Mouse (Mus musculus) T-helper 1 cell (primary cell): Measurements from ENCODE around the gene Scyl2.

Experiments used
- in situ Hi-C: fragments of 300-600 bp; cut with MboI, MseI; formaldehyde crosslinking; loops from one replicate; pipeline ENCODE4 v1.15.1; 2025; ENCODE audit warnings: high pct_unique_total_duplicates

The Scyl2 gene

GRCm38 (mm10) chr10:89680517-89680916 lies 5.6 kb downstream of the Scyl2 start:
- in situ Hi-C loops: no loop called here

GRCm38 (mm10) chr10:89679448-89679847 lies 6.6 kb downstream of the Scyl2 start:
- in situ Hi-C loops: no loop called here

- in situ Hi-C loops: no loop called here
Measured at GRCm38 (mm10) chr10:89678054-89678453, 8.0 kb downstream of the Scyl2 start.

GRCm38 (mm10) chr10:89676609-89677008 lies 9.5 kb downstream of the Scyl2 start:
- in situ Hi-C loops: no loop called here

- in situ Hi-C loops: loop anchor here (25.0 kb wide), 1 partner anchor 883 kb away; no protein-coding TSS in a partner anchor
Measured at GRCm38 (mm10) chr10:89670371-89670770, 15.7 kb downstream of the Scyl2 start.

GRCm38 (mm10) chr10:89667571-89667970 lies 18.5 kb downstream of the Scyl2 start:
- in situ Hi-C loops: loop anchor here (25.0 kb wide), 1 partner anchor 880 kb away; no protein-coding TSS in a partner anchor

- in situ Hi-C loops: loop anchor here (25.0 kb wide), 1 partner anchor 878 kb away; no protein-coding TSS in a partner anchor
Measured at GRCm38 (mm10) chr10:89665679-89666078, 20.4 kb downstream of the Scyl2 start.

- in situ Hi-C loops: loop anchor here (25.0 kb wide), 1 partner anchor 878 kb away; no protein-coding TSS in a partner anchor
Measured at GRCm38 (mm10) chr10:89664977-89665645, 21.0 kb downstream of the Scyl2 start.

GRCm38 (mm10) chr10:89656366-89656765 lies 29.7 kb downstream of the Scyl2 start:
- in situ Hi-C loops: loop anchor here (25.0 kb wide), 1 partner anchor 869 kb away; no protein-coding TSS in a partner anchor

- in situ Hi-C loops: loop anchor here (25.0 kb wide), 1 partner anchor 866 kb away; no protein-coding TSS in a partner anchor
Measured at GRCm38 (mm10) chr10:89652912-89653311, 33.2 kb downstream of the Scyl2 start.

- in situ Hi-C loops: loop anchor here (25.0 kb wide), 1 partner anchor 864 kb away; no protein-coding TSS in a partner anchor
Measured at GRCm38 (mm10) chr10:89651691-89652090, 34.4 kb downstream of the Scyl2 start.

GRCm38 (mm10) chr10:89646918-89647317 lies 39.2 kb downstream of the Scyl2 start:
- in situ Hi-C loops: no loop called here

GRCm38 (mm10) chr10:89637001-89637400 lies 49.1 kb downstream of the Scyl2 start:
- in situ Hi-C loops: no loop called here

GRCm38 (mm10) chr10:89635018-89635417 lies 51.1 kb downstream of the Scyl2 start:
- in situ Hi-C loops: no loop called here

- in situ Hi-C loops: no loop called here
Measured at GRCm38 (mm10) chr10:89633736-89634426, 52.2 kb downstream of the Scyl2 start.

- in situ Hi-C loops: no loop called here
Measured at GRCm38 (mm10) chr10:89633121-89633520, 53.0 kb downstream of the Scyl2 start.

GRCm38 (mm10) chr10:89631831-89632230 lies 54.3 kb downstream of the Scyl2 start:
- in situ Hi-C loops: no loop called here

GRCm38 (mm10) chr10:89630564-89630963 lies 55.5 kb downstream of the Scyl2 start:
- in situ Hi-C loops: no loop called here

GRCm38 (mm10) chr10:89630052-89630451 lies 56.0 kb downstream of the Scyl2 start:
- in situ Hi-C loops: no loop called here

- in situ Hi-C loops: loop anchor here (5.0 kb wide), 1 partner anchor 164 kb away; no protein-coding TSS in a partner anchor
Measured at GRCm38 (mm10) chr10:89626714-89627113, 59.4 kb downstream of the Scyl2 start.

GRCm38 (mm10) chr10:89624196-89624595 lies 61.9 kb downstream of the Scyl2 start:
- in situ Hi-C loops: no loop called here

- in situ Hi-C loops: no loop called here
Measured at GRCm38 (mm10) chr10:89621129-89621528, 65.0 kb downstream of the Scyl2 start, which contains the start of gene Slc17a8. Gene Slc17a8 (minus strand): TSS chr10:89621253.
